Mouse (Mus musculus): ENCODE data around the gene Alpi.

GRCm38 (mm10) chr1:87050072-87050471 lies 51.3 kb downstream of the Alpi start:
- TF ChIP-seq POLR2A (IDR thresholded peaks at IDR 0.05; ENCODE audit: low read depth, low read length) (no peak), CTCF (conservative IDR thresholded peaks at IDR 0.05; ENCODE audit: insufficient read depth, insufficient read length, low read depth, low read length) (no peak)
